Mouse (Mus musculus) embryo, embryonic 10 days (tissue): ENCODE measurements around the gene Fgfr2.
A peak's percentile ranks its signal among the peaks of the same experiment; 100 is the strongest.

Experiments used
- DNase-seq: peaks from one replicate; pipeline ENCODE4 v3.0.0-alpha.2; 2015; ENCODE audit warnings: low spot score

Fgfr2 gene

GRCm38 (mm10) chr7:130834958-130835861 lies 2287.9 kb downstream of the Fgfr2 start:
- DNase-seq = peak; percentile 74

- DNase-seq = peak; percentile 84
Measured at GRCm38 (mm10) chr7:130834299-130834698, 2288.9 kb downstream of the Fgfr2 start.

GRCm38 (mm10) chr7:130831586-130831985 lies 2291.6 kb downstream of the Fgfr2 start:
- DNase-seq = no peak

- no peak for DNase-seq
Measured at GRCm38 (mm10) chr7:130828475-130828874, 2294.7 kb downstream of the Fgfr2 start.

GRCm38 (mm10) chr7:130827844-130828403 lies 2295.2 kb downstream of the Fgfr2 start:
- DNase-seq = no peak

GRCm38 (mm10) chr7:130827431-130827830 lies 2295.7 kb downstream of the Fgfr2 start:
- DNase-seq = peak; percentile 82

- DNase-seq = no peak
Measured at GRCm38 (mm10) chr7:130826343-130826742, 2296.8 kb downstream of the Fgfr2 start.

GRCm38 (mm10) chr7:130823992-130824391 lies 2299.2 kb downstream of the Fgfr2 start:
- DNase-seq = no peak

GRCm38 (mm10) chr7:130819624-130820023 lies 2303.5 kb downstream of the Fgfr2 start:
- DNase-seq = no peak

GRCm38 (mm10) chr7:130818813-130819212 lies 2304.3 kb downstream of the Fgfr2 start:
- no peak for DNase-seq

GRCm38 (mm10) chr7:130816243-130816642 lies 2306.9 kb downstream of the Fgfr2 start:
- no peak for DNase-seq

GRCm38 (mm10) chr7:130815601-130816000 lies 2307.5 kb downstream of the Fgfr2 start:
- no peak for DNase-seq

GRCm38 (mm10) chr7:130812407-130812806 lies 2310.7 kb downstream of the Fgfr2 start:
- no peak for DNase-seq

GRCm38 (mm10) chr7:130810238-130810637 lies 2312.9 kb downstream of the Fgfr2 start:
- DNase-seq = no peak

- no peak for DNase-seq
Measured at GRCm38 (mm10) chr7:130808694-130809093, 2314.5 kb downstream of the Fgfr2 start.

- DNase-seq = no peak
Measured at GRCm38 (mm10) chr7:130807749-130808148, 2315.4 kb downstream of the Fgfr2 start.

GRCm38 (mm10) chr7:130804991-130805390 lies 2318.2 kb downstream of the Fgfr2 start:
- DNase-seq = no peak

- no peak for DNase-seq
Measured at GRCm38 (mm10) chr7:130803251-130803825, 2319.8 kb downstream of the Fgfr2 start.

GRCm38 (mm10) chr7:130801811-130802210 lies 2321.3 kb downstream of the Fgfr2 start:
- DNase-seq = no peak

- DNase-seq = no peak
Measured at GRCm38 (mm10) chr7:130800681-130801080, 2322.5 kb downstream of the Fgfr2 start.

GRCm38 (mm10) chr7:130799418-130799817 lies 2323.7 kb downstream of the Fgfr2 start:
- DNase-seq = no peak

- DNase-seq = no peak
Measured at GRCm38 (mm10) chr7:130797524-130797923, 2325.6 kb downstream of the Fgfr2 start.

- peak; percentile 30 for DNase-seq
Measured at GRCm38 (mm10) chr7:130796786-130797185, 2326.4 kb downstream of the Fgfr2 start.
